ENCODE assay signal across 11 mouse cellular contexts in genomic region chr4:133491800-133492199, GRCm38 (mm10). TPM values are rescaled to one million over a fixed set of nuclear protein-coding genes. Genes with fewer than 3 reads are reported as not detected.
DNase-seq lines count a peak whose midpoint lies in the region; ATAC-seq and TF ChIP-seq lines count a peak whose summit lies in the region.
"Had no signal": no experiment of that assay in that cellular context is flagged by ENCODE, and none has a peak within 500 bp of the region (broad histone marks: within the 10 kb centered on the region; RNA-seq: fewer than 3 reads in every experiment).

No protein-coding gene starts in this region.

- peak; percentile 36 for DNase-seq in kidney, postnatal 0 days (ENCODE audit: low spot score)
- DNase-seq in kidney, adult 11 months, result no peak
- DNase-seq in embryonic facial prominence, embryonic 10.5 days (ENCODE audit: low spot score), result peak; percentile 53
- DNase-seq in lung, postnatal 36 days, result peak; percentile 60
- DNase-seq: thymus, postnatal 4 days had no signal

- no peak overlapping the region for H3K4me3 ChIP-seq in kidney, postnatal 0 days (replicated peaks; ENCODE audit: low read depth, low read length)
- H3K4me3 ChIP-seq in embryonic facial prominence, embryonic 10.5 days, result no peak overlapping the region
- no peak overlapping the region for H3K4me3 ChIP-seq in heart, embryonic 11.5 days (ENCODE audit: low read depth, low read length)
- no peak overlapping the region for H3K4me3 ChIP-seq in intestine, embryonic 16.5 days (ENCODE audit: low read length)
- H3K4me3 ChIP-seq: embryonic facial prominence, embryonic 15.5 days had no signal

- 38% methylated on average over 10 of the region's 10 CpGs for WGBS in kidney, postnatal 0 days
- 43% methylated on average over 10 of the region's 10 CpGs for WGBS in embryonic facial prominence, embryonic 10.5 days
- WGBS in heart, embryonic 11.5 days (ENCODE audit: insufficient replicate concordance), result 23% methylated on average over 10 of the region's 10 CpGs
- 25% methylated on average over 10 of the region's 10 CpGs for WGBS in intestine, embryonic 16.5 days

- no peak for ATAC-seq in kidney, postnatal 0 days (replicated peaks; ENCODE audit: low FRiP score, low read depth)
- ATAC-seq in heart, embryonic 11.5 days (replicated peaks; ENCODE audit: insufficient number of reproducible peaks, low FRiP score, low TSS enrichment), result 0 out of 2 replicates have a peak, but pooled peaks have one; percentile 12
- no peak for ATAC-seq in megakaryocyte-erythroid progenitor cell, adult 5-6 weeks (replicated peaks; ENCODE audit: low FRiP score, low TSS enrichment, poor library complexity, severe bottlenecking)
- no peak for ATAC-seq in intestine, embryonic 16.5 days

- no peaks in the 10 kb centered on the region; the same call in 1 of the 2 replicates for H3K4me1 ChIP-seq in kidney, postnatal 0 days (replicated peaks; ENCODE audit: insufficient read depth, low read length)
- H3K4me1 ChIP-seq in embryonic facial prominence, embryonic 10.5 days, result peaks cover 40% of the 10 kb centered on the region
- peaks cover 22% of the 10 kb centered on the region for H3K4me1 ChIP-seq in heart, embryonic 11.5 days (ENCODE audit: control insufficient read depth, insufficient read depth, low read length)
- H3K4me1 ChIP-seq in intestine, embryonic 16.5 days (ENCODE audit: control insufficient read depth, insufficient read depth, low read length), result peaks cover 23% of the 10 kb centered on the region

- H3K27me3 ChIP-seq in kidney, postnatal 0 days (ENCODE audit: insufficient read depth, low read length), result peaks cover 10% of the 10 kb centered on the region
- peaks cover 39% of the 10 kb centered on the region for H3K27me3 ChIP-seq in embryonic facial prominence, embryonic 10.5 days (replicated peaks; ENCODE audit: low read depth, poor library complexity, severe bottlenecking)
- H3K27me3 ChIP-seq in heart, embryonic 11.5 days (ENCODE audit: control insufficient read depth, insufficient read depth, low read length), result peaks cover 21% of the 10 kb centered on the region
- peaks cover 15% of the 10 kb centered on the region for H3K27me3 ChIP-seq in intestine, embryonic 16.5 days (replicated peaks; ENCODE audit: control insufficient read depth, insufficient read depth, low read length)

- no peaks in the 10 kb centered on the region for H3K36me3 ChIP-seq in kidney, postnatal 0 days (ENCODE audit: insufficient read depth, low read length)
- no peaks in the 10 kb centered on the region for H3K36me3 ChIP-seq in embryonic facial prominence, embryonic 10.5 days (replicated peaks)
- H3K36me3 ChIP-seq in heart, embryonic 11.5 days (ENCODE audit: control insufficient read depth, insufficient read depth, low read length), result no peaks in the 10 kb centered on the region
- no peaks in the 10 kb centered on the region for H3K36me3 ChIP-seq in intestine, embryonic 16.5 days (ENCODE audit: control insufficient read depth, insufficient read depth, low read length)
- H3K36me3 ChIP-seq: embryonic facial prominence, embryonic 15.5 days had no signal

- H3K27ac ChIP-seq in kidney, postnatal 0 days, result no peak overlapping the region
- peak overlapping the region; percentile 44; the same call in 1 of the 2 replicates for H3K27ac ChIP-seq in embryonic facial prominence, embryonic 10.5 days (replicated peaks)
- peak overlapping the region; percentile 17; the same call in 1 of the 2 replicates for H3K27ac ChIP-seq in heart, embryonic 11.5 days (ENCODE audit: low read depth, low read length)
- H3K27ac ChIP-seq in intestine, embryonic 16.5 days (ENCODE audit: low read length), result no peak overlapping the region
- H3K27ac ChIP-seq: embryonic facial prominence, embryonic 15.5 days had no signal

- H3K9ac ChIP-seq in kidney, postnatal 0 days (ENCODE audit: low read depth, low read length), result no peak overlapping the region
- H3K9ac ChIP-seq in heart, embryonic 11.5 days (ENCODE audit: low read depth, low read length), result peak overlapping the region; percentile 36
- H3K9ac ChIP-seq in intestine, embryonic 16.5 days (ENCODE audit: low read depth, low read length), result no peak overlapping the region
- H3K9ac ChIP-seq: embryonic facial prominence, embryonic 15.5 days had no signal

- no peak for TF ChIP-seq CTCF in kidney, postnatal 0 days (IDR thresholded peaks at IDR 0.05; ENCODE audit: low read depth)

- no peaks in the 10 kb centered on the region for H3K9me3 ChIP-seq in kidney, postnatal 0 days (replicated peaks; ENCODE audit: low read length)
- H3K9me3 ChIP-seq in embryonic facial prominence, embryonic 10.5 days, result no peaks in the 10 kb centered on the region
- H3K9me3 ChIP-seq in heart, embryonic 11.5 days (replicated peaks; ENCODE audit: control insufficient read depth, low read length), result no peaks in the 10 kb centered on the region
- H3K9me3 ChIP-seq in intestine, embryonic 16.5 days (ENCODE audit: control insufficient read depth, low read length), result no peaks in the 10 kb centered on the region
- H3K9me3 ChIP-seq: embryonic facial prominence, embryonic 15.5 days had no signal

- no peak overlapping the region for H3K4me2 ChIP-seq in kidney, postnatal 0 days (ENCODE audit: low read length)
- peak overlapping the region; percentile 46 for H3K4me2 ChIP-seq in heart, embryonic 11.5 days
- H3K4me2 ChIP-seq in intestine, embryonic 16.5 days (ENCODE audit: low read depth, low read length), result no peak overlapping the region
- H3K4me2 ChIP-seq: embryonic facial prominence, embryonic 15.5 days had no signal

RNA-seq across cellular contexts. Expression of gene Trnp1, which starts 6.5 kb away (rescaled TPM):
- polyA plus RNA-seq in kidney, postnatal 0 days (2015; fragmentation: Nextera tagmentation; extraction: Ambion mirVana), result 1.4 and 1.5 TPM in 2 replicates
- polyA plus RNA-seq in embryonic facial prominence, embryonic 10.5 days (2016; fragmentation: Nextera tagmentation; extraction: Ambion mirVana), result 0.57 and 1.1 TPM in 2 replicates
- polyA plus RNA-seq in heart, embryonic 11.5 days (2014; fragmentation: Nextera tagmentation; extraction: Ambion mirVana), result 0.94 and 1.4 TPM in 2 replicates
- not detected in 2 replicates for total RNA-seq in megakaryocyte-erythroid progenitor cell, adult 5-6 weeks (2014; fragmentation: Nextera tagmentation)
- total RNA-seq in megakaryocyte-erythroid progenitor cell, adult 5-6 weeks (2017), result 3.9 TPM in 1 of 2 replicates, not detected in the other
- 0.70 and 0.81 TPM in 2 replicates for polyA plus RNA-seq in intestine, embryonic 16.5 days (2015; fragmentation: Nextera tagmentation; extraction: Ambion mirVana)
- total RNA-seq: hematopoietic stem cell, adult 5-6 weeks had no signal

RNA-seq across cellular contexts. Expression of gene Tent5b, which starts 11.9 kb away (rescaled TPM):
- 2.7 and 2.8 TPM in 2 replicates for polyA plus RNA-seq in kidney, postnatal 0 days (2015; fragmentation: Nextera tagmentation; extraction: Ambion mirVana)
- 1.0 and 1.2 TPM in 2 replicates for polyA plus RNA-seq in embryonic facial prominence, embryonic 10.5 days (2016; fragmentation: Nextera tagmentation; extraction: Ambion mirVana)
- 0.47 and 0.83 TPM in 2 replicates for polyA plus RNA-seq in heart, embryonic 11.5 days (2014; fragmentation: Nextera tagmentation; extraction: Ambion mirVana)
- not detected in 2 replicates for total RNA-seq in megakaryocyte-erythroid progenitor cell, adult 5-6 weeks (2014; fragmentation: Nextera tagmentation)
- total RNA-seq in megakaryocyte-erythroid progenitor cell, adult 5-6 weeks (2017), result 0.28 TPM in 1 of 2 replicates, not detected in the other
- polyA plus RNA-seq in intestine, embryonic 16.5 days (2015; fragmentation: Nextera tagmentation; extraction: Ambion mirVana), result 0.66 and 0.73 TPM in 2 replicates
- total RNA-seq: hematopoietic stem cell, adult 5-6 weeks had no signal

RNA-seq across cellular contexts. Expression of gene Kdf1, which starts 27.0 kb away (rescaled TPM):
- polyA plus RNA-seq in kidney, postnatal 0 days (2015; fragmentation: Nextera tagmentation; extraction: Ambion mirVana), result 38.6 and 38.7 TPM in 2 replicates
- polyA plus RNA-seq in embryonic facial prominence, embryonic 10.5 days (2016; fragmentation: Nextera tagmentation; extraction: Ambion mirVana), result 11.0 and 13.6 TPM in 2 replicates
- polyA plus RNA-seq in heart, embryonic 11.5 days (2014; fragmentation: Nextera tagmentation; extraction: Ambion mirVana), result 0.77 and 0.80 TPM in 2 replicates
- total RNA-seq in megakaryocyte-erythroid progenitor cell, adult 5-6 weeks (2014; fragmentation: Nextera tagmentation), result not detected in 2 replicates
- not detected in 2 replicates for total RNA-seq in megakaryocyte-erythroid progenitor cell, adult 5-6 weeks (2017)
- 55.3 and 59.9 TPM in 2 replicates for polyA plus RNA-seq in intestine, embryonic 16.5 days (2015; fragmentation: Nextera tagmentation; extraction: Ambion mirVana)
- total RNA-seq: hematopoietic stem cell, adult 5-6 weeks; layer of hippocampus, postnatal 14 days had no signal

RNA-seq across cellular contexts. Expression of gene Nudc, which starts 54.0 kb away (rescaled TPM):
- 200 and 219 TPM in 2 replicates for polyA plus RNA-seq in kidney, postnatal 0 days (2015; fragmentation: Nextera tagmentation; extraction: Ambion mirVana)
- polyA plus RNA-seq in embryonic facial prominence, embryonic 10.5 days (2016; fragmentation: Nextera tagmentation; extraction: Ambion mirVana), result 489 and 518 TPM in 2 replicates
- polyA plus RNA-seq in heart, embryonic 11.5 days (2014; fragmentation: Nextera tagmentation; extraction: Ambion mirVana), result 221 TPM in 2 replicates
- total RNA-seq in megakaryocyte-erythroid progenitor cell, adult 5-6 weeks (2014; fragmentation: Nextera tagmentation), result 250 and 258 TPM in 2 replicates
- total RNA-seq in megakaryocyte-erythroid progenitor cell, adult 5-6 weeks (2017), result 271 and 301 TPM in 2 replicates
- polyA plus RNA-seq in intestine, embryonic 16.5 days (2015; fragmentation: Nextera tagmentation; extraction: Ambion mirVana), result 214 and 228 TPM in 2 replicates

Comparison
In these comparisons a context has a peak if more than half of its experiments do, and no peak if none do; other contexts are left out.
1. H3K27ac ChIP-seq: peak in embryonic facial prominence, embryonic 10.5 days (single experiment) and heart, embryonic 11.5 days (single experiment); none in kidney, postnatal 0 days (single experiment) and intestine, embryonic 16.5 days (single experiment).